Mouse (Mus musculus) retina, adult 2 months (tissue): ENCODE data around the gene Aff1.

Experiments
- DNase-seq: peaks from one replicate; pipeline ENCODE4 v3.0.0-alpha.2; 2012; ENCODE audit warnings: low read depth, low spot score

The Aff1 gene

GRCm38 (mm10) chr5:103749465-103750285, 57.5 kb downstream of the Aff1 start:
- DNase-seq, result no peak

DNA sequence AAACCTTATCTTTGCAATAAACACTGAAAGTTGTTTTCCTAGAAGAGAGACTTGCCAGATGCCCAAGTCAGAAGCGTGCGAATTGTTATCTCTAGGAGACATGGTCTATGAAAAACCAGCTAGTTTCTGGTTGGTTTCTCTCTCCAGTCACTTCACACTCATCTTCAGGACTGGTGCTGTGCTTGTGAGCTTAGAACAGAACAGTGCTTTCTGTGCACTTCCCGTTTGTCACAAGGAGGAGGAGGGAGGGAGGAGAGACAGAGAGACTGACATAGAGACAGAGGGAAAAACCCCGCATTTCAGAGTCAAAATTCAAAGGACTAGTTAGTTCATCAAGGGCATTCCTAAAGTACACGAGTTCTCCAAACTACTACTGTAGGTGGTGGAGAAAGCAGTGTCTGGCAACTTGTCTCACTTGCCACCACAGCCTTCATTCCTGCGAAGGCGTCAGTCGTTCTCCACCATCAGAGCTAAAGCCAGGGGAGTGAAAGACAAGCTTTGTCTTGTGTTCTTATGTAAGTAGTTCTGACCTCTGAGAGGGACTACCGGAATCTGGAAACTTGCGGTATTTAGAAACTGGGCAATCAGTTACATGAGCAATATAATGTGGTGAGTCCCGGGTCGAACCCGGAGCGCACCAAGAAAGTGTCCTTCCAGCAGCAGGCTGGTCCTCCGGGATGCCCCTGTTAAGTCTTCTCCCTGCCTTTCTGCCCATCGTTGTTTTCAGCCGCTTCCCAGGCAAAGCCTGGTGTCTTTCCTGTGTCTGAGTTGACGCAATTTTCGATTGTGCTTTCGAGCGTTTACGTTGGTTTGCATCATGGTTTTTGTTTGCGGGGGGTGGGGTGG, 60.7 kb downstream of the Aff1 start:
- DNase-seq, result no peak

- DNase-seq, result peak; percentile 83
Observed at GRCm38 (mm10) chr5:103753511-103754329, 61.5 kb downstream of the Aff1 start.

GRCm38 (mm10) chr5:103754330-103755134, 62.4 kb downstream of the Aff1 start:
- DNase-seq, result no peak

DNA sequence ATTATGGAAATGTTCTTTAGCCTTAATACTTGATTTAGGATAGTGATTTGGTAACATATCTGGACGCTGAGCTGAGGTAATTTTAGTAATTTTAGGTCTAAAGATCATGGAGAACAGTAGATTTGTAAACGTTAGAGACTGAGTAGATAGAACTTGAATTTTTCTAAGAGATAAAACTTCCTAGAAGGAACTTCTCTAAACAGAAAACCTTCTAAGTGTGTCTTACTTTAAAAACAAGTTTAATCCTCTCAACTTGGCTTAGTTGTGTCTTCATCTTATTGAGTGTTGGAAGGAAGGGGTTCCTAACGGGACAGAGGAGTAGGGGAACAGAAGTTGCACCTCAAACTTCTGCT, 62.9 kb downstream of the Aff1 start:
- no peak for DNase-seq

GRCm38 (mm10) chr5:103756231-103756714, 64.1 kb downstream of the Aff1 start:
- no peak for DNase-seq

- no peak for DNase-seq
Observed at GRCm38 (mm10) chr5:103758491-103758890, 66.3 kb downstream of the Aff1 start.

DNA sequence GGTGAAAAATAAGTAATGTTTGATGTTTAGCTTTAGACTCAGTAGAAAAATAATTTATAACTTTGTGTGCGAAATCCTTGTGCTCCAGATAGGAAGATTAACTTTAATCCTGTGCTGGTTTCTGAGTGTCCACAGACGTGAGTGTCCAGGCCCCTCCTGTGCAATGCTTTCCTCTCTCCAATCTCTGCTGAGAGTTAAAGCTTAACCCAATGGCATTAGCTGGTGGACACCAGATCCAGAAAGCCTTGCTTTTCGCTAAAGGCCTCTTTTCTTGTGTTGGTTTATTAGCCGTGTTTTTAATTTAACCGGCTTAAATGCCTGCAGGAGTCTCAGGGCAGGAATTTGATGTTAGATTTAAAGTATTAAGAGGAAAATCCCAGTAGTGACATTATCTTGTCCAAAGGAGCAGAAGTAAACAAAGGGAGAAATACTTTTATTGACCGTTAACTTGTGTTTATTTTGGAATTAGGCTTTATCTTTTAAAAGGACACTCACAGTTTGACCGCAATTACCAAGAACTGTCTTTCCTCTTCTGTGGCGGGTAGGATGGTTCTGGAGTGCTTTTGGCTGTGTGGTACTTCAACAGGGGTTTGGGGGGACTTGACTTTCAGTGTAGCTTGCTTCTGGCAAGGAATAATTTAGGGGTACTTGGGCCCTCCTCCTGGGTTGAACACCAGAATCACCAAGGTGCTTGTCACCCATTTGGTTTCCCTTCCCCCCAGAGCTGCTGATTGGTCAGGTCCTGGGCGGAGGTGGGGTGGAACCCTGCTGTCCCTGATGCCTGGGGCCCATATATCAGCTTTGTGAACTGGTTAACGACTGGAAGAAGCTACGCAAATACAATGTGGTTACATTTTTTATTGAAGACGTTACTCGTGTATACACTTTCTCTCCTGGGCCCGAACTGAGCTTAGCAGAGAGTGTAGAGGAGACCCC, 67.6 kb downstream of the Aff1 start:
- DNase-seq, result no peak

DNA sequence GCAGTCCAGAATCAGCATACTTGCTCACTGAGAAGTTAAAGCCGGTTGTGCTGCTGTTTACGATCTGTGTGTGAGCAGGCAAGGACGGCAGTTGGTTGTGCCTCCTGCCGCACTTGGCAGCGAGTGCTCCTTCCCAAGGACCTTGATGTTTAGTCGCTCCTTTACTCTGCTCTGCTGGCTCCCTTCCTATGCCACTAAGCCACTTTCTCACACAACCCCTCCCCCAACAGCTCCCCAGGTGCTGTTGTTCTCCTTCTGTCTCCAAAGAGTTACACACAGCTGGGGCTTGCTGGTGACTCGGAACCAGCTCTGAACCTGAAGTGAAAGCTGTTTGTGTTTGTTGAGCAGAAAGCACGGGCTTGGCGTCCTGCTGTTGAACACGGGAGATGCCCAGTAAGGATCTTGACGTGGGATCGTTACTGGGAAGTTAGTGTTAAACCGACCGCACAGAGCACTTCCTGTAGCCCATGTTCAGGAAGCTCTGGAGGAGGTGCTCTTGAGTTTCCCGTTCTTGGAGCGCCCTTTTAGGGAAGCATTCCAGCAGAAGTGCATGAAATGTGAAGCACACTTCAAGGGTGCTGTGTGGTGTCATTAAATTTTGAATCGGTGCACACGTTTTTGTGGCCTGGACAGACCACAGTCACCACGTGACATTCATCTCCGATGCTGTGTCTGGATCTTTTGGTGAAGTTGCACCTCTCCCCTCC, 68.4 kb downstream of the Aff1 start:
- DNase-seq, result no peak

- no peak for DNase-seq
Observed at GRCm38 (mm10) chr5:103761754-103762153, 69.6 kb downstream of the Aff1 start.

DNA sequence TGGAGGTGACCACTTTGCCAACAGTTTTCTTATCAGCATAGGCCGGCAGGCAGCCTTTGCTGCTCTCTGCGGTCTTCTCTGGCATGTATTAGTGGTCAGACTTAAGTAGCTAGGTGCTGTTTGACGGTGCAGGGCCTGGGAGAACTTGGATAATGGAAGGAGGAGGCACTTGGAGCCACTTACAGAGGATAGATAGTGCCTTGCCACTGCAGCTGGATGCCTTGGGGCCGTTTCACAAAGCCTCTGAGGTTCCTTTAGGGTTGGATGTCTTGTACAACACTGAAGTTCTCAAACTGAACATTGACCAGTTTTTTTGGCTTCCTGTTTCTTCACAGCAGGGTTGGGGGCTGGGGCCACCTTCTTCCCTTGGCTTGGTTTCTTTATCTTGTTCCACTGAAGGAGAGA, 70.7 kb downstream of the Aff1 start:
- DNase-seq, result no peak

DNA sequence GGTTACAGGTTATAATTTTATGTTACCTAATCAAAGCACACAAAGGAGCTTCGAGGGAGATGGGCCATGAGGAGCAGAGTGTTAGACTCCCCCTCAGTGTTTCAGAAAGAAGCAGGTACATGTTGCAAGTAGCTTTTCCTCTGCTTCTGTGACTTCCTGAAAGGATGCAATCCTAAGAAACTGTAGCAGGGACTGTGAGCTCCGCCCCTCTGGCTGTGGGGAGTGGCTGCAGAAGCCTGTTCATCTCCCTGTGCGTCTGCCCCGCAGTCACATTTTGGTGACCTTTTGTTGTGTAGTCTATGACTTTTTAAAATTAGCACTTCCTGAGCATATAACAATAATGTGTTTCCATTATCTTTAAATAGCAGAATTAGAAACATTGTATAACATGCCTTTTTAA, 73.2 kb downstream of the Aff1 start:
- no peak for DNase-seq

DNA sequence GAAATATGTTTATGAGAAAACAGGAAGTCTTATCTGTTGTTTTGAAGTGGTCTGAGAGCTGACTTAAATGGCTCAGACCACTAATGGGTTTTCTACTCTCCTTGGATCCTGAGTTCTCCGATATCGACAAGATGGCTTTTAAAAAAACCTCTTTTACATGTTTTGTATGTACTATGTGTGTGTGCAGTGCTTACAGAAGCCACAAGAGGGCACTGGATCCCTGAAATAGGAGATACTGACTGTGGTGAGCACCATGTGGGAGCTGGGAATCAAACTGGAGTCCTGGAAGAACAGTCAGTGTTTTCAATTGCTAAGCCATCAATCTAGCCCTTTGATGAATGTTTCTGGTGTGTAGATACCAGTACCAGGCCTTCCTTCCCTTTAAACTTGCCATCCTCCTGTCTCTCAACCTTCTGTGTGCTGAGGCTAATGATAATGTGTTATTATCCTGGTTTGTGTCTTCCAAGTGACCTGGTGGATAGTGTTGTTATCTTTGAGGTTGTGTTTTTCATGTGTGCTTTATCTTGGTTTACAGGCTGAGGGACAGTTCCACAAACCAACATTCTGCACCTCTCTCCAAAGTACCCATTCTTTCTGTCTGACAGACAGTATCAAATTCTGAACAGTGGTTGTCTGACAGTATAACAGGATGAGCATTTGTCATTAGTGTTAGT, 73.7 kb downstream of the Aff1 start:
- DNase-seq, result no peak

DNA sequence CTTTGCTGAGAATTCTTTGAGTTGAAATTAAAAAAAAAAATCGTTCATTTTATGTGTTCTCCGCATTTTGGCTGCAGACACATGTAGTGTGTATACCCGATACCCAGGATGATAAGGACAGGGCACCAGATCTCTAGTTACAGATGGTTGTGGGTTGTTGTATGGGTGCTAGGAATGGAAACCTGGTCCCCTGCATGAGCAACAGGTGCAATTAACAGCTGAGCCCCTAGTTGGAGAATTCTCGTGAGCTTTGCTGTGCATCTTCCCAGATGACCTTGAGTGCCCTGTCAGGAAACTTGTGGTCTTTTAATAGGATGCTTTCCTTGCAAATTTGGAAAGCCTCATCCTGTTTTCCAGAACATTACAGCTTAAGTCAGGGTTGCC, 74.2 kb downstream of the Aff1 start:
- no peak for DNase-seq

- DNase-seq, result no peak
Observed at GRCm38 (mm10) chr5:103768961-103769360, 76.8 kb downstream of the Aff1 start.

- no peak for DNase-seq
Observed at GRCm38 (mm10) chr5:103769701-103770100, 77.5 kb downstream of the Aff1 start.

- no peak for DNase-seq
Observed at GRCm38 (mm10) chr5:103770447-103771222, 78.5 kb downstream of the Aff1 start.

DNA sequence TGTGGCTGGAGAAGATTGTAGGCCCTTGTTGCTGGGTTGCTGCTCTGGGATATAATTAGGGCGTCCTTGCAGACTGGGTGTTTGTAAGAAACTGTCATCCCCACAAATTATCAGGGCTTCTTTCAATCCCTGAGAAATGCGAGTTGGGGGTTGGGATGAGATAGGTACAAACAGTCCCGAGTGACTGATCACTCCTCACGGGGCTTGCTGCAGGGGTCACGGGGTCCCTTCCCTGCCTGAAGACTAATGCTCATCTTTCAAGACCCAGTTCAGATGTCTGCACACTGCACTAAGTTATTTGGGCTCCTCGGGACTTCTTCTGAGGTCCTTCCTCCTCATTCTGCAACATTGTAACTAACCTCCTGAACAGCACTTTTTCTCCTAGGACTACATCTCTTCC, 79.2 kb downstream of the Aff1 start:
- DNase-seq, result no peak
